In genomic region chr2:131980866-131981265, GRCm38 (mm10) we compare ENCODE assay signal across 9 mouse cellular contexts. TPM values are rescaled to one million over a fixed set of nuclear protein-coding genes. Genes with fewer than 3 reads are reported as not detected.
DNase-seq lines count a peak whose midpoint lies in the region; ATAC-seq lines count a peak whose summit lies in the region.
"Had no signal": no experiment of that assay in that cellular context is flagged by ENCODE, and none has a peak within 500 bp of the region (broad histone marks: within the 10 kb centered on the region; RNA-seq: fewer than 3 reads in every experiment).

No protein-coding gene starts in this region.

- H3K4me3 ChIP-seq in lung, embryonic 15.5 days, result no peak overlapping the region
- no peak overlapping the region for H3K4me3 ChIP-seq in forebrain, embryonic 16.5 days (replicated peaks; ENCODE audit: low read length)
- H3K4me3 ChIP-seq: limb, embryonic 12.5 days had no signal

- H3K9ac ChIP-seq in lung, embryonic 15.5 days, result no peak overlapping the region
- H3K9ac ChIP-seq in forebrain, embryonic 16.5 days (replicated peaks; ENCODE audit: low read depth, low read length), result no peak overlapping the region
- H3K9ac ChIP-seq: limb, embryonic 12.5 days had no signal

- no peaks in the 10 kb centered on the region for H3K9me3 ChIP-seq in lung, embryonic 15.5 days
- H3K9me3 ChIP-seq in forebrain, embryonic 16.5 days (ENCODE audit: control insufficient read depth, low read length), result no peaks in the 10 kb centered on the region

- intact Hi-C loops in heart, postnatal 25 days (cut with DNase I), result loop anchor here (10.0 kb wide), 1 partner anchor 504 kb away; no protein-coding TSS in a partner anchor

- no peak overlapping the region for H3K27ac ChIP-seq in lung, embryonic 15.5 days
- no peak overlapping the region for H3K27ac ChIP-seq in forebrain, embryonic 16.5 days (ENCODE audit: low read length)
- H3K27ac ChIP-seq: limb, embryonic 12.5 days had no signal

- no peak for DNase-seq in lung, postnatal 14 days
- DNase-seq in heart, postnatal 25 days (ENCODE audit: low spot score), result peak; percentile 32
- peak; percentile 65 for DNase-seq in lung, postnatal 10 days
- DNase-seq in cerebellum, postnatal 14 days, result no peak
- no peak for DNase-seq in spleen, adult 18-20 months

- no peaks in the 10 kb centered on the region for H3K4me1 ChIP-seq in lung, embryonic 15.5 days
- H3K4me1 ChIP-seq in forebrain, embryonic 16.5 days (replicated peaks; ENCODE audit: control insufficient read depth, insufficient read depth, low read length), result no peaks in the 10 kb centered on the region

- peak; percentile 83 for ATAC-seq in lung, embryonic 15.5 days (ENCODE audit: borderline replicate concordance, extremely low read depth, low FRiP score, low TSS enrichment)
- peak; percentile 44 for ATAC-seq in granulocyte monocyte progenitor cell, adult 5-6 weeks (replicated peaks; ENCODE audit: poor library complexity, severe bottlenecking)
- no peak for ATAC-seq in forebrain, embryonic 16.5 days

- H3K36me3 ChIP-seq in lung, embryonic 15.5 days, result no peaks in the 10 kb centered on the region
- H3K36me3 ChIP-seq in forebrain, embryonic 16.5 days (ENCODE audit: control insufficient read depth, insufficient read depth), result no peaks in the 10 kb centered on the region
- H3K36me3 ChIP-seq: limb, embryonic 12.5 days had no signal

- 26% methylated on average over 9 of the region's 9 CpGs for WGBS in lung, embryonic 15.5 days
- WGBS in forebrain, embryonic 16.5 days, result 43% methylated on average over 9 of the region's 9 CpGs

- no peaks in the 10 kb centered on the region for H3K27me3 ChIP-seq in lung, embryonic 15.5 days
- no peaks in the 10 kb centered on the region for H3K27me3 ChIP-seq in forebrain, embryonic 16.5 days (replicated peaks; ENCODE audit: control insufficient read depth, insufficient read depth, low read length)
- H3K27me3 ChIP-seq: limb, embryonic 12.5 days had no signal

- no peak overlapping the region for H3K4me2 ChIP-seq in lung, embryonic 15.5 days
- no peak overlapping the region for H3K4me2 ChIP-seq in forebrain, embryonic 16.5 days (ENCODE audit: low read length)
- H3K4me2 ChIP-seq: limb, embryonic 12.5 days had no signal

RNA-seq across cellular contexts. Expression of gene Prnd, which starts 30.2 kb away (rescaled TPM):
- 44.2 and 44.8 TPM in 2 replicates for polyA plus RNA-seq in lung, embryonic 15.5 days (2015; fragmentation: Nextera tagmentation; extraction: Ambion mirVana)
- not detected in 2 replicates for total RNA-seq in granulocyte monocyte progenitor cell, adult 5-6 weeks (2014; fragmentation: Nextera tagmentation)
- total RNA-seq in granulocyte monocyte progenitor cell, adult 5-6 weeks (2017), result not detected in 2 replicates
- total RNA-seq in heart, postnatal 25 days (2021), result 1 to 10 TPM; 1.4 to 2.0 TPM
- polyA plus RNA-seq in forebrain, embryonic 16.5 days (2015; fragmentation: Nextera tagmentation; extraction: Ambion mirVana), result 11.2 and 12.8 TPM in 2 replicates

RNA-seq across cellular contexts. Expression of gene Rassf2, which starts 49.2 kb away (rescaled TPM):
- 11.9 and 13.5 TPM in 2 replicates for polyA plus RNA-seq in lung, embryonic 15.5 days (2015; fragmentation: Nextera tagmentation; extraction: Ambion mirVana)
- total RNA-seq in granulocyte monocyte progenitor cell, adult 5-6 weeks (2014; fragmentation: Nextera tagmentation), result 43.5 and 54.8 TPM in 2 replicates
- 57.9 and 76.3 TPM in 2 replicates for total RNA-seq in granulocyte monocyte progenitor cell, adult 5-6 weeks (2017)
- total RNA-seq in heart, postnatal 25 days (2021), result 10 to 100 TPM in 1 of 2 experiments, 1 to 10 TPM in 1; 8.2 to 10.4 TPM
- 27.4 and 32.1 TPM in 2 replicates for polyA plus RNA-seq in forebrain, embryonic 16.5 days (2015; fragmentation: Nextera tagmentation; extraction: Ambion mirVana)

Comparison
In these comparisons a context has a peak if more than half of its experiments do, and no peak if none do; other contexts are left out.
1. DNase-seq: peak in heart, postnatal 25 days (single experiment) and lung, postnatal 10 days (single experiment); none in lung, postnatal 14 days (single experiment), cerebellum, postnatal 14 days (0 of 2) and spleen, adult 18-20 months (0 of 2).